Mouse (Mus musculus): ENCODE measurements around the gene Ndnf.

Ndnf gene

DNA sequence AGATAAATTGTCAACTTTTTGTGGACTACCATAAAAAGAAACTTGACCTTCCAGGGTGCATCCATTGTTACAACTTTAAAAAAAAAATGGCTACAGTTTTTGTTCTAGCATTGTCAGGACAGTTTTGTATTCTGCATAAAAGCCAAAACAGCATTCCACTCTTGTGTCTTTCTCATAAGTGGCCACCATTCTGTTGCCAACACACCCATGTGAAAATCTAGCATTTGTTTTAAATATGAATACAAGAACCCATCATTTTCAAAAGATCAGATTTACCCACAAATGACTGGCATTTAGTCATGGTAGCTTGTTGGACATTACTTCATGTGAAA is 72.4 kb downstream of the Ndnf start:
- in situ Hi-C loops (cut with MboI; ENCODE audit: low sequenced_read_pairs): no loop called here

DNA sequence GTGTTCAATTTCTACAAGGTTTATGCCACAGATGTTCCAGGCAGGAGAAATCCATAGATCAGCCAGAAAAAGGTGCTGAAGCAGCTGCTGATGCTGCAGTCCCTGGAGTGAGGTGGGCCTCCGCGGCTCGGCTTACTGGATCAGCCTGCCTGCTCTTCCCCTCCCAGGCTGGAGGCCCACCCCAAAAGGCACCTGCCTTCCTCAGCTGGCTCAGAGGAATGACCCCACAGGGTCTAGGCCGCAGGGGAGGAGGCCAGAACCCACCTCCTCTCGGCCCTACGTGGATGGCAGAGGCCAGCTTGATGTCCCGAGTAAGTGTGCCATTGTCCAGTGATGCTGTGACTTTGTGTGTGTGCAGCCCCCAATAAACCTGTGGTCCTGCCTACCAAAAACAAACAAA is 86.8 kb downstream of the Ndnf start:
- in situ Hi-C loops (cut with MboI; ENCODE audit: low sequenced_read_pairs): no loop called here

GRCm38 (mm10) chr6:65759174-65759573 is 87.8 kb downstream of the Ndnf start:
- in situ Hi-C loops (cut with MboI; ENCODE audit: low sequenced_read_pairs): no loop called here

- in situ Hi-C loops (cut with MboI; ENCODE audit: low sequenced_read_pairs): no loop called here
Measured at GRCm38 (mm10) chr6:65760073-65760472, 88.7 kb downstream of the Ndnf start.

All from CH12F3 (cell line).